10 mouse cellular contexts compared by ENCODE assay signal in the genomic region with DNA sequence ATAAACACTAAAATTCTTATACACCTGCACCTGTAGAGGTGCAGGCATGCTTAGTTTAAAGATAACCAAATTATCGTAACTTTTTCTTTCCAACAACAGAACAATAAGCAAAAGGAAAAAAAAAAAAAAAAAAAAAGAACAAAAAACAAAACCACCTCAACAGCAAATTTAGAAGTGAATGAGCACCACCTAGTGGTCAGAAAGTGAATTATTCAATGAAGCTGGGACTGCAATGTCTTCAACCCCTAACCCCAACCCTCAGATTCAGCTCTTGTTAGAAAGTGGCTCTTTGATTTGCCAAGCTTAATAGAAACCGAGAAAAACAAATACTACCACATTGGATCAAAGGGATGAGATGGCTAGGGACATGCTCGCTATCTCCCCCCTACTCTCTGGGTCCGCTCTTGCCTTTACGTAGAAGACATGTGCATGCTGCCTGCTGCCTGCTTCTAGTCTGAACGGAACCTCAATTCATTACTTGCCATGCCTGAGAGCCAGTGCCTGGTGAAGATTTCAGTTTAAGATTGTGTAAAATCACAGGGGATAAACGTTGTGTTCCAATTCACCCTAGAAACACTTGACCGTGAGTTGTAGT.
DNase-seq lines count a peak whose midpoint lies in the region; ATAC-seq lines count a peak whose summit lies in the region.
"Had no signal": no experiment of that assay in that cellular context is flagged by ENCODE, and none has a peak within 500 bp of the region (broad histone marks: within the 10 kb centered on the region; RNA-seq: fewer than 3 reads in every experiment).

No protein-coding gene starts in this region.

- no peaks in the 10 kb centered on the region for H3K36me3 ChIP-seq in hindbrain, embryonic 11.5 days (ENCODE audit: control insufficient read depth, insufficient read depth, low read length)
- H3K36me3 ChIP-seq in hindbrain, embryonic 10.5 days, result no peaks in the 10 kb centered on the region
- H3K36me3 ChIP-seq: embryonic facial prominence, embryonic 12.5 days had no signal

- no peak overlapping the region for H3K9ac ChIP-seq in hindbrain, embryonic 11.5 days (ENCODE audit: low read depth, low read length)
- H3K9ac ChIP-seq: embryonic facial prominence, embryonic 12.5 days; limb, embryonic 15.5 days had no signal

- ATAC-seq in hindbrain, embryonic 11.5 days (ENCODE audit: low FRiP score), result no peak
- no peak for ATAC-seq in inflammation-experienced regulatory T-cells, adult 6 months
- ATAC-seq in erythroid progenitor cell, adult 5-6 weeks (replicated peaks; ENCODE audit: low FRiP score, poor library complexity, severe bottlenecking), result no peak

- no peak overlapping the region for H3K4me2 ChIP-seq in hindbrain, embryonic 11.5 days (replicated peaks; ENCODE audit: low read depth, low read length)
- H3K4me2 ChIP-seq: embryonic facial prominence, embryonic 12.5 days; limb, embryonic 15.5 days had no signal

- intact Hi-C loops in left cerebral cortex, postnatal 25 days (cut with DNase I), result loop anchor here (2.0 to 10.0 kb wide), 5 partner anchors 145 to 646 kb away; no protein-coding TSS in a partner anchor

- no peaks in the 10 kb centered on the region for H3K4me1 ChIP-seq in hindbrain, embryonic 11.5 days (replicated peaks; ENCODE audit: control insufficient read depth, insufficient read depth, low read length)
- no peaks in the 10 kb centered on the region for H3K4me1 ChIP-seq in hindbrain, embryonic 10.5 days (replicated peaks)

- H3K27me3 ChIP-seq in hindbrain, embryonic 11.5 days (ENCODE audit: control insufficient read depth, insufficient read depth, low read length), result no peaks in the 10 kb centered on the region
- H3K27me3 ChIP-seq in hindbrain, embryonic 10.5 days (ENCODE audit: insufficient read depth, poor library complexity, severe bottlenecking), result no peaks in the 10 kb centered on the region
- H3K27me3 ChIP-seq: embryonic facial prominence, embryonic 12.5 days; limb, embryonic 15.5 days had no signal

- 54% methylated on average over 8 of the region's 8 CpGs for WGBS in hindbrain, embryonic 11.5 days
- 57% methylated on average over 8 of the region's 8 CpGs for WGBS in hindbrain, embryonic 10.5 days

- peak; percentile 81 for DNase-seq in hindbrain, embryonic 11.5 days (ENCODE audit: low spot score)
- no peak for DNase-seq in hindbrain, embryonic 10.5 days (ENCODE audit: low spot score)
- peak; percentile 15 for DNase-seq in thymus, postnatal 14 days
- DNase-seq in thymus, postnatal 36 days, result no peak
- DNase-seq in cerebellum, postnatal 14 days, result peak; percentile 68 to 78
- peak; percentile 61 to 67 for DNase-seq in left cerebral cortex, postnatal 25 days (ENCODE audit: low spot score in 2 of 2)

- H3K4me3 ChIP-seq in hindbrain, embryonic 11.5 days (ENCODE audit: low read depth, low read length), result no peak overlapping the region
- no peak overlapping the region for H3K4me3 ChIP-seq in hindbrain, embryonic 10.5 days
- H3K4me3 ChIP-seq: embryonic facial prominence, embryonic 12.5 days; limb, embryonic 15.5 days had no signal

- no peaks in the 10 kb centered on the region for H3K9me3 ChIP-seq in hindbrain, embryonic 11.5 days (ENCODE audit: control insufficient read depth, low read length)
- no peaks in the 10 kb centered on the region for H3K9me3 ChIP-seq in hindbrain, embryonic 10.5 days
- H3K9me3 ChIP-seq: embryonic facial prominence, embryonic 12.5 days; limb, embryonic 15.5 days had no signal

- no peak overlapping the region for H3K27ac ChIP-seq in hindbrain, embryonic 11.5 days (ENCODE audit: low read depth, low read length)
- no peak overlapping the region for H3K27ac ChIP-seq in hindbrain, embryonic 10.5 days
- H3K27ac ChIP-seq: embryonic facial prominence, embryonic 12.5 days; limb, embryonic 15.5 days had no signal

Comparison
In these comparisons a context has a peak if more than half of its experiments do, and no peak if none do; other contexts are left out.
1. DNase-seq: peak in hindbrain, embryonic 11.5 days (single experiment), thymus, postnatal 14 days (single experiment), cerebellum, postnatal 14 days (2 of 2) and left cerebral cortex, postnatal 25 days (2 of 2); none in hindbrain, embryonic 10.5 days (single experiment) and thymus, postnatal 36 days (0 of 2).